Mouse (Mus musculus) testis, adult 2 months (tissue): ENCODE data around the gene Gabra5.

Experiments used
- CTCF ChIP-seq: fragments of 200-500 bp; IDR thresholded peaks from 2 replicates; pipeline ENCODE4 v1.5.1; 2012; ENCODE audit warnings: low read depth, mild to moderate bottlenecking, inconsistent platforms, low read length, moderate library complexity; ENCODE audit not compliant: control insufficient read depth, insufficient read depth, insufficient replicate concordance
- POLR2A ChIP-seq: fragments of 200-500 bp; IDR thresholded peaks from 2 replicates; pipeline ENCODE4 v1.6.1; 2012; ENCODE audit warnings: low read depth, mild to moderate bottlenecking, inconsistent platforms, low read length, moderate library complexity; ENCODE audit not compliant: control insufficient read depth

DNA sequence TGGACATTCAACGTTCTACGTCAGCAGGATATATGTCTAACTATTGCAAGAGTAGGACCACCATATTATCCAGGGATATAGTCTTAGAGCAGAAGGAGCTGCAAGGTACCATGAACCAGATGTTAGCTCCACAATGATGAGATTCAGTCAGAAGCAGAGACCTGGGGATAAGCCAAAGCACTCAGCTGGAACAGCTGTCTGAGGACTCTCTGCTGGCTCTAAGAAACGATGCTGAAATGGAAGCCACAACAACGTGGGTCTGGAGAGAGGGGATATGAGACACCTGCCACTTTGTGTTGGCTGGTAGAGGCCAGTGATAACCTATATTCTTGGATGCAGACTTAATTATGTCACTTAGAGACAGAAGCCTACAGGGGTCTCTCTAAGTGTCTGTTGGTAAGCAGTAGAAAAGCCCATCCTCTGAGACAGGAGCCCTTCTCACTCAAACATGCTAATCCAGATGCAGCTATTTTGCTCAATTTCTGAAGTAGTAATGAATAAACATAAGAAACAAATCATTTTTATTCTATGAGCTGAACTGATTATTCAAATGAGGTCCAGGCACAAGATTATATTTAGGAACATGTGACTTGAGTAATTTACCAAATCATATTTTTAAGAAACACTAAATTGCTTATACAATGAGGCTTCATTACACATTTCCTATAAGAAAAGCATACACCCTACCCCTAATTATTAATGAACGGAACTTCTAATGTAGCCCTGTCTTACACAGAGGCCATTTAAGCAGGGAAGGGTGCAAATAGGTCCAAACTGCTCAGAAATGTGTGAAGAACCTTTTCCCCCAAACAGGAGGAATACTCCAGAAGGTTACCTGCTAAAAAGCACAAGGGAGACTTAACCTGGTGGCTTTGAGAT, 144.5 kb downstream of the Gabra5 start:
- no peak for TF ChIP-seq CTCF
- no peak for TF ChIP-seq POLR2A
